Mouse (Mus musculus): Measurements from ENCODE around the gene Fam84b. TPM values are rescaled to one million over a fixed set of nuclear protein-coding genes. Genes with fewer than 3 reads are reported as not detected.
"Not testable (repeated sequence)": the region's sequence is repeated elsewhere in the genome, so short reads cannot be mapped to it uniquely, and the experiment has no call there.

Gene Fam84b
- total RNA-seq (2021) (10 to 100 TPM in 1 of 2 experiments, 1 to 10 TPM in 1; 9.3 to 13.5 TPM), polyA plus RNA-seq (2012; rRNA removed) (8.1 and 9.5 TPM in 2 replicates)
- long read RNA-seq, full-length matches to known transcripts: 2 of 3 reads
- long read RNA-seq, partial matches to known transcripts: 0 of 3 reads
- long read RNA-seq, other reads (novel, unspliced or antisense): 1 of 3 reads

DNA sequence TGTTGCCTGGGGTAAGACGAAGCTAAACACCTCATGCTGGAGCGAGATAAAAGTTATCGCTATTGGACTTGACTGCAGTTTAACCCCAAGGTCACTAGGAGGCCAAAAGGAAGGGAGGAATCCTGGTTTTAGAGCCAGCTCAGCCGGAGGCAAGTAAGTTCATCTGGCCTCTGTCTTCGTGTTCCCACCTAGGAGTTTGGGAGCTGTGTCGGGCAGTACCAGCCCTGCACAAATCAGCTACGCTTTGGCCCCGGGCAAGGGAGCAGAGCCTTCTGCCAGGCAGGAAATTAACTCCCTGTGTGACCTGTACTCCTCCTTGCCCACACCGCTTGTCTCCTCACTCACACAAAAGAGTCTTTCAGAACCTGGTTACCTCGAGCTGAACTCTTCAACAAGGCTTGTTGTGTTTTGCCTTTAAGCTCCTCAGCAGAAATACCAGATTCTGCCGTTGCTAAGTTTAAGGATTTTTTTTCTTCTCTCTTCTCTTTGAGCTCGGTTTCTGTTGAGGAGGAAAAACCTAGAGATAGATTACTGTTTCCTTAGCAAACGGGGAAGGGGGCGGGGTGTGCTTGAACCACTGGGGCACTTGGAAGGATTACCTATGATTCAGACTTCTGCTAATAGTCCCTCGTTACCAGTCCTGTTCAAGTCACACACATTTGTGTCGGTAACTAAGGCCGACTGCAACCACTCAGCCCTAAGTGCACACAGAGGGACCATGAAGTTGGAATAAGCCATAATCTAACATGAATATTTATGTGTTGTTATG, at the start of gene Fam84b:
Fam84b (minus strand) TSS at position 548 of the 769 bp plus-strand sequence.
- peak; percentile 56 for DNase-seq

DNA sequence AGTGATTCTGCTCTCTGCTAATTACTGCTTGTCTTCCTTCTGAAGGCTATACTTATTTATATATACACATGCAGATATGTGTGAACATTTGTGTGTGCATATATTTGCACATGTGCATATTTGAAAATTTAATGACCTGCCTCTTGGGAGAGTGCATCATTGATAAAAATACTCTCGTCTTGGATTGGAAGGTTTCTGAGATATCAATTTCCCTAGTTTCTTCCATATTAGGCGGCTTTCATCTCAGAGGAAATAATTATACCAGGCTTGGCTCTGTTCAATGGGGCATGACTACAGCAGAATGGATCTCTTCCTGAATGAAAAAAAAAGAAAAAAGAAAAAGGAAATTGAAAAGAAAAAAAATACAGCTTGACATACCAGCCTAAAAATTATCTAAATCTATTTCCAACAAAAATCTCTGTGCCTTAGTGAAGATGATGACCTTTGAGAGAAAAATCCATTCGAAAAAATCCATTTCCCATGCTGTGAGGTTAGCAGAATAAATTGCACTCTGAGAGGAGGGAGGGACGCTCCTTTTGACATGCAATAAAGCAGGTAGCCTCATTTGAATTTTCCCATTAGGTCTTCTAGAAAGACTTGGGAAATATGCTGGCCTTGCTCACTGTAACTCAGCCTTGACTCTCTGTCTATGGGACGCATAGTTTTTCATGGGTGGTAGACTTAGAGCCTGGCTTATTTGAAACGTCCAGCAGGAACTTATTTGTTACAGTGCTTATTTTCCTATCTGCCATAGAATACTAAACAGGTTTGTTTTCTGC, 44.8 kb upstream of the Fam84b start:
- DNase-seq: no peak

DNA sequence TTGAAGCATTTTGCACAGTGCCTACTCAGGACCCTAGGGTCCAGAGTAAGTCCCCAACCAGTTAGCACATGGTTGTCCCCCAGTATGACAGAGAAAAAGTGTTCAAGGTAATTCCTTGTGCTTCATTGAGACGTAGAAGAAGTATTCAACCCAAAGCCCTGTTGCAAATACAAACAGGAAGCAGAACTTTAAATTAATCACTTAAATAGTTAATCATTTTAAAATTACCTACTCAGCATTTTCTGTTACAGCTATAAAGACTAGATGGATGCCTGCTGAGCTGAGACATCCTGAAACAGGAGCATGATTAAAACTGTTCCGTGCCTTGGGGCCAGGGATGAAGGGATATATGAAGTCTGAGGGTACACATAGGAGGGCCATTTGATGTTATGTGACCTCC, 42.5 kb upstream of the Fam84b start:
- no peak for DNase-seq

DNA sequence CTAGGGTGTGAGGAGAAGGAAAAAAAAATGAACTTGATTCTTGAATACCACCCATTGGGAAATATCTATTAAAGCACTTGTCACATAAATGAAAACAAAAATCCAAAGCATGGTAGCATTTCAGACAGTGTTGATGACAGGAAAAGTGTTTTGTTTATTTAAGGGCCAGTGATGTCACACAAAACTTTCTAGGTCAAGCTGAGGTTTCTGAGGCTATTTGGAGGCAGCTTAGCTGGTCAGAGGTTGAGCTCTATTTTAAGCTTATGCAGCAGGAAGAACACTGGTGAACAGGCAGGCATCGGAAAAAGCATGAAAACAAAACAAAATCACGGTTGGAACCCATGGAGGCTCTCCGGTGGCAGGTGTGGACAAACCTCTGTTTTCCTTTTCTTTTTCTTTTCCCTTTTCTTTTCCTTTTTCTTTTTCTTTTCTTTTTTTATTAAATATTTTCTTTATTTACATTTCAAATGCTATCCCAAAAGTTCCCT, 39.4 kb upstream of the Fam84b start:
- DNase-seq: peak; percentile 9

DNA sequence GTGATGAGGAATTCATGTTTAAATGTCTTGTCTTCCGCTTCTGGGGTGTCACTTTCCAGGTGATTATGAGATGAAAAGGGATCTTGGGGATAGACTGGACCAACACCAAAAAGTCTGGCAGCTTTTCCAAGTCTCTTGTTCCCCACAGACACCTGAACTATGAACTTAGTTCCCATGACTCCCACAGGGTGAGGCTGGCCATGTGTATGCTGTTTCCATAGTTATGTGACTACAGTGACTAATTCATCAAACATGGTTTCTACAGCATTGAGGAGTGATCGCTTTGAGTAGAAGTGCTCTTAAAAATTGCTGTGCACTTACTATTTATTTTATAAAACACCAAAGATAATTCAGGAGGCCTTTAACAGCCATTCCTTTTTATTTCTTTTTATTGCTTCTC, 35.1 kb upstream of the Fam84b start:
- no peak for DNase-seq

DNA sequence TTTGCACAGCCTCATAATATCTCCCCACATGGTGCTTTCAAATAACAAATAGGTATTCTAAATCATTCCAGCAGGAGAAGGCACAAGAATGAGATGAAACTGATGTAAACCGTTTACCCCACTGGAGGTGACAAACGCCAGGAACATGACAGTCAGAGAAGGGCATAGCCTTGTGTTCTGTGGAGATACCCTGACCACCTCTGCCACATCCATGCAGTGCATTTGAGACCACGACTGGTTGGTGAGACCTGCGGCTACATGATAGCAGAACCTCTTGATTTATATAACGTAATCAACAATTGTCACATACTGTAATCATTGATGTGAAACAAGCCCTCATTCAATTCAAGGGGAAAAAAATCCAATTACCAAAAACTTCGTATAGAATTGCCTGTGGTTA, 22.1 kb upstream of the Fam84b start:
- no peak for DNase-seq

DNA sequence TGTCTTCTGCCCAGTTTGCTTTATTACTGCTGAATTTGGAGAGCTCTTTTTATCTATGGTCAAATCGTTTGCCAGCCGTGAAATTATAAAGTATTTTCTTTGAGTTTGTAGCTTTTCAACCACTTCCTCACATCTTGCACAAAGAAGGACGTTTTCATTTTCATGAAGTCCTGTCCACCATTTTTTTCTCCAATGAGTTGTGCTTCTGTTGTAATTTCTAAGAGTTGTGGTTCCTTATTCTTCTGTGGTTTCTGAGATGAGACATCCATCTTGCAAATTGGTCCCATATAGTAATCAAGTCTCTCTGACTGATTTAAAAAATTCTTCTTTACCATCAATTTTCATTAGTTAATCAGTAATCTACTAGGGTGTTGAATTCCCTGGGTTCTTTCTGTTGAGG, 8.8 kb upstream of the Fam84b start:
- no peak for DNase-seq

DNA sequence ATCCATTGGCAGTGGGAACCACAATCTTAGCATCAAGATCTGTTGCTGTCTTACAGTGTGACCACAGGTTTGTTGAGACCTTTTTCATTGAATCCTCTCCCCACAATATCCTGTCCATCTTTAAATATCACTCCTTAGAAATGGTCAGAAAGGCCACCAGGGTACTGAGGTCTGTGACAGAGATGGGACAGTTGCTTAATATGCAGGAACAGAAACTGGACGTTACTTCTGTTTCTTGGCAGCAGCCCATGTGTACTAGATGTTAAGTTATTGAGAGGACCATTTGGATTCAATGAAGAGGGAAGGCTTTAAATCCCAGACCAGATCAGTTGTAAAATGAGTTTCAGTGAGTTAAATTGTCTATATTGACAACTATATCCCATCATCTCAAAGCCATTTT, 1.5 kb upstream of the Fam84b start:
- no peak for DNase-seq

DNA sequence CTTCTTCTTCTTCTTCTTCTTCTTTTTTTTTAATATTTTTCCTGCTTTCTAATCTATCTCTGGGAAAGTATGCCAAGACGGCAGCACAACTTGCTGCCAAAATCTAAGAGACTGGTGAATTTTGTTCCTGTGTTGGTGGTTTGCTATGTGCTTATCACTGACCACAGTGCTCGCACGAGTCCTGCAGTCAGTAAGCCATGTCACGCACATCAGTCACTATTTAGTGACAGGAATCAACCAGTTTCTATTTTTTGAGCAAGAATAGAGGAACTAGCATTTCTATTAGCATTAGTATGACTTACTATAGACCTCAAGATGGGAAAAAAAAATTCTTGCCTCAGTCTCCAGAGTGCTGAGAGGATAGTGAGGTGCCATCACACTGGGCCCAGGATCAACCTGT, 573 bp upstream of the Fam84b start:
- no peak for DNase-seq

DNA sequence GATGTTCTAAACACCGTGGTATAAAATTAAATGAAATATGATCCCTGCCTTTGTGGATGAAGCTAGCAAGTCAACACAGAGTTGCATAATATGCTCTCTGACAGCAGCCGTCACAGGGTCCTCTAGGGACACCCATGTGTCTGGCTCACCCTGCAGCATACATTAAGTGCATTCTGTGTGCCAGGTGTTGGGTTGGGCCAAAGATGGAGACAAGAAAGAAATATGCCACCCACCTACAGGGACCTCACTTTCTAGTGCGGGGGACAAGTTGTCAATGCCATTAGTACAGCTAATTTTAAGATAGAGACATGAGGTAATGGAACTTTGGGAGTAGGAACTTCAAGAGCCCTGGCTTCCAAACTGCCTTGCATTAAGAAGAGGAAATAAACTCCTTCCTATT, 4.9 kb downstream of the Fam84b start:
- no peak for DNase-seq

DNA sequence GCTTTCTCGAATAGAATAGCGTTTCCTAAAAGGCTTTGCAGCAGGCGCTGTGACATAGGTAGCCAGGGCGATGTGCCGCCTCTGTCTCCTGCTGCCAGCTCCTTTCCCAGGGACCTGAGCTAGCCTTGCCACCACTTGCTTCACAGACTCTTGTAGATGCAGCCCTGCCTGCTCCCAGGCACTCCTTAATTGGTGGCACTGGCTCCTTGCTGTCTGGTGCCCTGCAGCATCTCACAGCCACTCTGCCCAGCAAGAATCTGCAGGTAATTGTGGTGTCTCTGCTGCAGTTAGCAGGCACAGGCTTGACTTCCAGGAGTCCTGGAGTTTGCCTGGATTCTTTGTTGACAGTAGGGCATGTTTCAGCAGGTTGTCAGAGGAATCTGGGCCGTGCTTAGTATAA, 7.3 kb downstream of the Fam84b start:
- no peak for DNase-seq

DNA sequence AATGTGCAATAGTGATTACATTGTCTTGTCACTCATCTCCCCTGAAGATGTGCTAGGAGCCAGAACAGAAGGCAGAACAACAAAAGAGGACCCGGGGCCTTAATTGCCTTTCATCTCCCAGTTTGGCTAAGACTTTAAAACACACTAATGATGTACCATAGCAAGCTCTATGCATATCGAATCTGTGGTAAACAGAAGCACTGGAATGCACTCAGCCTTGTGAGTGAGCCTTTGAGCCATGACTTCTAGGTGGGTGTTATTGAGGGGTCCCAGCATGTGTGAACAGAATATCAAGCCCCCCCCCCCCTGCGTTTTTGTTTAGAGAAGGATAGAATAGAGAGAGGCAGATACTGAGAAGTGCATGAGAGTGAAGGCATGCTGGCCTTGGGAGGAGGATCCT, 7.7 kb downstream of the Fam84b start:
- no peak for DNase-seq

DNA sequence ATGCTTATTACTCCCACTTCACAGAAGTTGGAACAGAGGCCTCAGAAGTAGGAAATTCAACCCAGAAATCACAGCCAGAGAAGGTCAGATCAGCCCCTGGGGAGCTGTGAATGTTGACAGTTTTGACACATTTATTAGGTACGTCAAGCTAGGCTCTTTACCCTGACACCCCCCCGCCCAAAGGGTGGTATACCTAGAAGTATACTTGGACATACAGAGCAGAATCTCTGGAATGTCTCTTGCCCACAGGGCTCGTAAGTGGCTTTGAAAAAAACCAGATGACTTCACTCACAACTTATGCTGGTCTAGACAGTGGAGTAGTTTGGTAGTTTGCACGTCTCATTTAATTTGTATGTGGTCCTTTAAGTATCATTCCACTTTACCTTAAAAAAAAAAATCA, 11.8 kb downstream of the Fam84b start:
- no peak for DNase-seq

DNA sequence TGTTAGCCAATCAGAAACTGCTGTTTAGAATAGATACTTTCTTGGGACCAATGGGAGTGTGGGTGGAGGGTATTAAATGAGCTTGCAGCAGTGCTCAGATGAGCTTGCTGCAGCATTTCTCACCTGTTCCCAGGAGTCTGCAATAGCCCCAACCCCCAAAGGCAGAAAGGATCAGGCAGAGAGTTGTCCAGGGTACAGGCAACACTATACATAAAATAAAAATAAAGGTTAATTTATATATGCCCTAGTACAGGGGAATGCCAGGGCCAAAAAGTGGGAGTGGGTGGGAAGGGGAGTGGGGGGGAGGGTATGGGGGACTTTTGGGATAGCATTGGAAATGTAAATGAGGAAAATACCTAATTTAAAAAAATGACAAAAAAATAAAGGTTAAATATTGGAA, 12.3 kb downstream of the Fam84b start:
- DNase-seq: not testable (repeated sequence)

DNA sequence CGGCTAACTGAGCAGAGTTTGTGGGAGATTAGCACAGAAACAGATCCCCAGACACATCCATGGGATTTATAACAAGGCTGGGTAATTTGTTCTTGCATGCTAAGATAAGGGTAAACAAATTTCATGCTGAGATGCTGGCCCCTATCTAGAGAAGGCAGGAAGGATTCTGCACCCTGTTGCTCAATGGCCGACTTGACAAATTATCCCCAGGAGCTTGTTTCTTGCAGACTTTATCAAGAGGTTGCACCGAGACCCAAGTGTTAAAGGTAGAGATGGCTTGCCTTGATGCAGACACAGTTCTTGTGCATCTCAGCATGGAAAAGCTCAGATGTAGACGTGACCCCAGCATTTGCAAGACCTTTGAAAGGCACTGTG, 13.3 kb downstream of the Fam84b start:
- no peak for DNase-seq

DNA sequence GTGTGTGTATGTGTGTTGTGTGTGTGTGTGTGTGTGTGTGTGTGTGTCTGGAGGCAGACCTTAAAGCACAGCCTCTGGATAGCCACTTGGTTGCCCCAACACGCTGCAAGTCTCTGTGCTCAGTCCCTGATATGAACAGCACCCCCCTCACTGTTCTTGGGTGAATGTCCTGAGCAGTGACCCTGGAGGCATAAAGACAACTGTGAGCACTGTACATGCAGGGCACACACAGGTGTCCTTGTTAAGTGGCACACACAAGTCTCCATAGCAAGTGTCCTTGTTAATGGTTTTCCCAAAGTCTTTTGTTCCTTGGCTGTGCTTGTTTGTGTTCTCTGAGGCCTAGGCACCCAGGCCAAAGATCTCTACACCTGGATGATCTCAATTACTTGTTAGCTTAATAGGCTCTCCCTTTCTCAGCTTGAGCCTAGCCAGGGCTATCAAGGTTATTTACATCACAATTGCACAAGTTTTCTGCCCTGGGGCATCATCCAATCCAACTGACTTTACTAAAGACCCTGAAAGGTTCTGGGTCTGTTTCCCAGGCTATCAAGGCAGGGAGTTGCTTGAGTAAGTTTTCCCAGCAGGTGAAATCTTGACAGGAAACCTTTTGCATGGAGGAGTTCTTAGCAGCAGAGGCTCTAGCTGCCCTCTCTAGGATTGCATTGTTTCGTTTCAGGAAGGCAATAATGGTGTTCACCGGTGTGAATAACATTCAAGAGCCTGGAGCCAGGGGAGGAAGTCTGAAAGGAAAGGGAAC, 13.9 kb downstream of the Fam84b start:
- no peak for DNase-seq

DNA sequence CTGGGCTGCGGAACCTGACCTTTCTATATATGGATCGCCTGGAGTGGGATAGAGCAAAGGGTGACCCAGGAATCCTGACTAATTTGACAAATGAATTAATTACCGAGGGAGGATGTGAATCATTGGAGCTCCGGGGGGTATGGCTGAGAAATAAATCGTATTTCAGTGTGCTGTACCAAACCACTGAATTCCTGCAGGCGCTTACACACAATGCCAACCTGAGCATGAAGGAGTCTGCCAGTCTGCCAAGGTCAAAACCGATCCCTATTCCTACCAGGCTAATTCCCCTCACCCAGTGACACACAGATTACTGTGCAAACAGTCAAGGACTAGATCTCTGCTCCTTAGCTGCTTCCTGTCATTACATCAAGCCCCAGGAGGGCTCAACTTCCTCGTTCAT, 15.4 kb downstream of the Fam84b start:
- peak; percentile 47 for DNase-seq

DNA sequence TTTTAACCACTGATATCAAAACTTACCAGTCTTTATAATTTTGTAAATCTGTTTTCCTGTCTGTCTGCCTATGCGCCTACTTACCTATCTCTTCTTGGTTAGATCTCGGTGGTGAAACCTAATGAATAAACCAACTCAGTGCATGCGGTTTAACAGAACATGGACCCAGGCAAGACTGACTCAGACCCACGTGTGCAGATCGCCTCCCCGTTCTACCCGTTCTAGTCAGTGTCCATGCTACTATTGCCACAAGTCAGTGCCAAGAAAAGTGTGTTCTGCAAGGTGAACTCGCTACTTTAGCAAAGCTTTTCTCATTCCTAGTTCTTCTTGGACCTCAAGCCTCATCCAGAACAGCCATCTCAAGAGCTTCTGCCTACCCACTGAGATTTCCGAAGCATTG, 15.9 kb downstream of the Fam84b start:
- DNase-seq: no peak

DNA sequence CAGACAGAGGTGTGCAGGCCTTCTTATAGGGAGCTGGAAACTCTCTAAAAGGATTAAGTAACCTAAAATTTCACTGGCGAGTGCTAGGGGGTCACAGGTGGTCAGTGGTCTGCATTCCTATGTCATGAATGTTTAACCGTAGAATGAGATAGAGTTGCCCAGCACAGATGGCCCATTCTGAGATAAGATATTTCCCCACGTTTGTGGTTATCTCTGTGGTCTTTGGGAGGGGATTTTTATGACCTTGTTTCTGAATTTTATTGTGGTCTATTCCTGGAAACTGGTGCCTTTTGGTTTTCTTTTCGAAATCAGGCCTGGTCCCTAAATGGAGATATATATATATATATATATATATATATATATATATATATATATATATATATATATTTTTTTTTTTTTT, 17.3 kb downstream of the Fam84b start:
- no peak for DNase-seq

DNA sequence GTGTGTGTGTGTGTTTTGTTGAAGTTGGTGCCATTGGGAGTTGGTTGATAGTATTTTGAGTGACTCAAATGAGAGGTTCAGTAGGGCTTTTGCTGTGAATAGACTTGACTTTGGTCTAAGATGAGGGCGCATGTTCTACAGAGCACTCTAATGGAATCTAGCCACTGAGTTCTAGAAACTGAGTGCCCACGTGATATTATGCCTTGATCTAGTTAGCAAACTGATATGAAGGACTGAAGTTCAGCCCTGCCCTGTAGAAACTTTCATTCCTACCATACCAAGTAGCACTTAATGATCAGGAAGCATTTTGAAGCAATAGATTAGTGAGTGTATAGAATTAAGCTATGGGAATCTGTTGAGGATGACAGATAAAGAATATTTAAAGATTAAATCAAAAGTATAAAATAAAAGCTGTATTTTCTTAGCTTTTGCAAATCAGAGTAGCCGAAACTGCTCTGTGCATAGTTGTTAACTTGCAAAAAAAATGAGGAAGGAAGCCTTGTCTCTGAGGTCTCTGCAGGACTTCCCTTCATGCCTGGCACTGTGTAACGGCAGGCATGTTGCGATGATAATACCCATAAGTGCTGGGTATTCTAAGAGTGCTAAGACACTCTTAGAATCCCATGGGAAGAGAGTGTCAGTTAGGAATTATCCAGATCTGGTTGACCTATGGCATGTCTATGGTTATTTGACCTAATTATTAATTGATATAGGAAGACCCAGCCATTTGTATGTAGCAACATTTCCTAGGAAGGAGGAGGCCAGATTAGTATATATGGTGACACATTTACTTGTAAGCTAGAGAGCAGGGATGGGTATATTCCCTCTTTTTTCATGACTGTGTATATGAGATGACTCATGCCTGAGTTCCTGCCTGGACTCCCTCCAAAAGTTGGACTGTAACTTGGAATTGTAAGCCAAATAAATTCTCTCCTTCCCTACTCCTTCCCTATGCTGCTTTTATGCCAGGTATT, 18.7 kb downstream of the Fam84b start:
- no peak for DNase-seq
